Mouse (Mus musculus) left cerebral cortex, postnatal 4 days (tissue): ENCODE results near the gene Elobl. TPM values are rescaled to one million over a fixed set of nuclear protein-coding genes. Genes with fewer than 3 reads are reported as not detected.

Source experiments
- DNase-seq: peaks from one replicate; pipeline ENCODE4 v3.0.0-alpha.2; 2022
- intact Hi-C: fragments of 180-260 bp; cut with DNase I; formaldehyde crosslinking; loops from one replicate; pipeline ENCODE4 v1.15.1; 2025
- total RNA-seq, 2 experiments: library from RNA; stranded (reverse); gene quantifications; 2 replicates each; pipeline ENCODE4 v1.2.3; 2021

The Elobl gene
- total RNA-seq, 2 experiments from 2014 or later, result not detected

DNA sequence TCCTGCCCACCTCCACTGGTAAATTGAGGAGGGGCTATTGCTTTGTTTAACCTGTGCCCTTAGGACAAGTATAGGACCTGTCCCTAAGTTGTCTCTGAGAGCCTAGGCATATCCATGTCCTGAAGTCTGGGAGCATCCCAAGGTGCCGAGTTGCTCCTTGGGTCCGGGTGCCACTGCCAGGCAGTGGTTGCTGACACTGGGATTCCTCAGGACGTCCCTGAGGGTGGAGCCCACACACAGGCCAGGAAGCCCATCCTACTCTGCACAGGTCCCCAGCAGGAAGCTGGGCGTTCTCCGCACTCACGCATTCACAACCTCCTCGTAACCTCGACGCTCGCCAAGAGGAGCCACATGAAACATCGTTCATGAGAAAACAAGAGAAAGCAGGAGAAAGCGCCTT, 25.2 kb downstream of the Elobl start:
- intact Hi-C loops, result no loop called here
- DNase-seq, result no peak

DNA sequence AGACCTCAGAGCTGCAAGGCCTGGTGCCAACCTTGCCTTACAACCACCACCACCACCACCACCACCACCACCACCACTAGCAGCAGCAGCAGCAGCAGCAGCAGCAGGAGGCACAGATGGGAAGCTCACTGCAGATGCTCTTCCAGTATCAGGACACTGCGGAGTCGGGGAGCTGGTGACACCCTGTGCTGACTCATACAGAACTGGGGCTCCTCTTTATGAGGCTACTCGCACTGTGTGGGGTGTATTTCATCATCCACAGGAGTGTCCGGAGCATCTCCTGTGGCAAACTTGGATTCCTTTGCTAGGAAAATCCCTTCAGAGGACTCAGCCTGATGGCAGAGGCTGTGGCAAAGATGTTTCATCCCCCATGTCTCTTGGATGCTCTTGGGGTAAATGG, 27.1 kb downstream of the Elobl start:
- no peak for DNase-seq

GRCm38 (mm10) chr11:88938770-88939169, 28.0 kb downstream of the Elobl start:
- no peak for DNase-seq
- intact Hi-C loops, result no loop called here

More for the DNA sequence above, 27.1 kb downstream of the Elobl start:
- intact Hi-C loops, result no loop called here

DNA sequence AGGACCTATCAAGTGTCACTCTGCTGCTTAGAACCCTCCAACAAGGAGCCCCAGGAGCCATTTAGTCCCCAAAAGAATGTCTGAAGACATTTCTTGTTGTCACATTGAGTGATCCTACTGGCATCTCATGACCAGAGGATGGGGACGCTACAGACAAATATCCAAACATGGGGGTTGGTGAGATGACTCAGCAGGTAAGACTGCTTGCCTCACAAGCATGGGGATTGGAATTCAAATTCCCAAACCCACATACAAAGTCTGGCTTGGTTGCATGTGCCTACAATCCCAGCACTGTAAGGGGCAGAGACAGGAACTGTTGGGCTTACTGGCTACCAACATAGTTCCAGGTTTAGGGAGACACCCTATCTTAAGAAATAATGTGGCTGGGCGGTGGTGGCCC, 28.8 kb downstream of the Elobl start:
- no peak for DNase-seq
- intact Hi-C loops, result no loop called here

DNA sequence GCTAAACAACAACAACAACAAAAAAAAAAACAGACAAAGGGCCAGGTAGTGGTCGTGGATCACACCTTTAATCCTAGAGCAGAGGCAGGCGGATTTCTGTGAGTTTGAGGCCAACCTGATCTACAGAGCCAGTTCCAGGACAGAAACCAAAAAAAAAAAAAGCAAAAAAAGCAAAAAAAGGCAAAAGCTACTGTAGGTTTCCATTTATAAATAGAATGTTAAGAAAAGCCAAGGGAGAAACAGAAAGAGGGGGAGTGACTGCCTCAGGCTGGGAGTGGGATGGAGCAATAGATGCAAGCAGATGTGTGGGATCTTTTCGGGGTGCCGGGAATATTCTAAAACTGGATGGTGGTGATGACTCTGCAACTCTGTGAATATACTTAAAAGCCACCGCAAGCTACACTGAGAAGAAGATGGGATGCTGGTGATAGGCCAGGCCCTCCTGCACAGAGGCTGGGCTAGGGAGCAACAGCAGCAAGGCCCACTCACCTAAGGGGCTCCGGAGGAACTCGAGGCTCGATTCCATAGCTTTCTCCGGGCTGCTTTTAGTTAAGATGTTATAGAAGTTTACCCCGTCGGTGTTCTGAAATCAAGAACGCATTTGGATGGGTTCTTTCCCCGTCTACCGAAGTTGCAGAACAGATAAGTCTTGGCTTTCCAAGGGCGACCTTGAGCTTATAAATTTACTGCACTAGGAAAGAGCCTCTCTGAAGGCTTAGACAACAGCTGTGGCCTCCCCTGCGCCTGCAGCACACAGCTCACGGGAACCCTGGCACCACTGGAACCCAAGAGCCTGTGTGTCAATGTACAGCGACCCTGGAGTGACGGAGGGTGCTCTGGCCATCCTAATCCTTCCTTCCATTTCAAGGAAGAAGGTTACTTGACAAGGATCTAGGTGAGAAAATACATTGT, 32.4 kb downstream of the Elobl start:
- intact Hi-C loops, result no loop called here
- no peak for DNase-seq

DNA sequence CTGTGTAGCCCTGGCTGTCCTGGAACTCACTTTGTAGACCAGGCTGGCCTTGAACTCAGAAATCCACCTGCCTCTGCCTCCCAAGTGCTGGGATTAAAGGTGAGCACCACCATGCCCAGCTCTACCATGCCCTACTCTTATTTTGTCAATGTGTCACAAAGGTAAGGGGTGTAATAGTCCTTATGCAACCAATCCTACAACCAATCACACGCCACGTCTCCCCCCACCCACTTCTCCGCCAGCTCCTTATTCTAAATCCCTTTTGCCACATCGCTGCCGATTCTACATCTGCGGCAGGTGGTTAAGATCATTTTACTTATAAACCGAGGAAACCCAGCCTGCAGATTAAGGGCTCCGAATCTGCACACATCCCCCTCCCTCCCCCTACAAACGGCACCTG, 33.7 kb downstream of the Elobl start:
- intact Hi-C loops, result no loop called here
- DNase-seq, result no peak

GRCm38 (mm10) chr11:88931692-88932530, 34.8 kb downstream of the Elobl start:
- no peak for DNase-seq
- intact Hi-C loops, result no loop called here

DNA sequence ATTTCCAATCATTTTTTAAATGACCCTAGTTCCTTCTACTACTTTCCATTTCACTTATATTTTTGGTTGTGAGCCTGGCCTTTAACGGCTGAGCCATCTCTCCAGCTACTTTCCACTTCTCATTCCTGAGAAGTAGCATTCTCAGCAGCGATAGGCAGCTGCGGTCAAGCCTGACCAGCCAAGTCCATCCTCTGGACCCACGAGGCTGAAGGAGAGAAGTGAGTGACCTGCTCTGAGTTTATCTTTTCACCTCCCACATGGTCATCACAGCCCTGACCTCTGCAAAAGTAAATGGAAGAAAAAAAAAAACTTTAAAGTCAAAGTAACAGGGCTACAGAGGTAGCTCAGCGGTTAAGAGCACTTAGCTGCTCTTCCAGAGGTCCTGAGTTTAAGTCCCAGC, 40.2 kb downstream of the Elobl start:
- intact Hi-C loops, result no loop called here
- DNase-seq, result no peak

Other genes with a start within 250 kb of the Elobl start
- gene Msi2, start 248.4 kb downstream of the Elobl start, total RNA-seq, result 10 to 100 TPM; 75.8 to 90.1 TPM
- gene Akap1, start 102.3 kb downstream of the Elobl start, total RNA-seq, result 10 to 100 TPM; 52.9 to 55.4 TPM
- 10 to 100 TPM; 26.7 to 26.8 TPM for gene Scpep1, start 11.5 kb downstream of the Elobl start, total RNA-seq
- gene Coil, start 3.3 kb upstream of the Elobl start, total RNA-seq, result 10 to 100 TPM; 27.8 to 28.3 TPM
- 1 to 10 TPM; 5.6 to 5.8 TPM for gene Trim25, start 32.4 kb upstream of the Elobl start, total RNA-seq
- gene Dgke, start 99.9 kb upstream of the Elobl start, total RNA-seq, result 10 to 100 TPM; 31.6 to 33.7 TPM
- gene Gm525, start 106.9 kb upstream of the Elobl start, total RNA-seq, result not detected